Mouse (Mus musculus) hematopoietic multipotent progenitor cell, adult 10-12 weeks (in vitro differentiated cells): ENCODE data around the gene Lag3. TPM values are rescaled to one million over a fixed set of nuclear protein-coding genes. Genes with fewer than 3 reads are reported as not detected.

Experiments
- polyA plus RNA-seq: library from polyadenylated mRNA; stranded (reverse); fragments of >175 nt; gene quantifications from 2 replicates; pipeline ENCODE4 v1.2.3, GENCODE M21; 2012; ENCODE audit warnings: low replicate concordance

Gene Lag3
- 17.4 and 27.6 TPM in 2 replicates for polyA plus RNA-seq

GRCm38 (mm10) chr6:124911533-124912218 lies at the start of gene Lag3:
Gene Lag3, minus strand, starts transcription at chr6:124911705.

GRCm38 (mm10) chr6:124930754-124931524 lies 19.4 kb upstream of the Lag3 start, which contains the start of gene Mlf2:
Gene Mlf2, plus strand, starts transcription at chr6:124931386.

GRCm38 (mm10) chr6:124919695-124920317 lies 8.3 kb upstream of the Lag3 start, which contains the start of gene Ptms:
Gene Ptms, minus strand, starts transcription at chr6:124920103.

GRCm38 (mm10) chr6:124887986-124888385 lies 23.5 kb downstream of the Lag3 start, which contains the start of gene Cd4:
Gene Cd4, minus strand, starts transcription at chr6:124888221.

GRCm38 (mm10) chr6:124863658-124864298 lies 47.7 kb downstream of the Lag3 start, which contains the start of gene Gpr162:
Gene Gpr162, minus strand, starts transcription at chr6:124863983.

GRCm38 (mm10) chr6:124856916-124857839 lies 54.3 kb downstream of the Lag3 start, which contains the start of gene P3h3:
Gene P3h3, minus strand, starts transcription at chr6:124857752.

Other genes with a start within 250 kb of the Lag3 start
- 83.8 and 87.0 TPM in 2 replicates for gene Lpcat3, start 248.7 kb downstream of the Lag3 start, polyA plus RNA-seq
- 107 and 155 TPM in 2 replicates for gene Emg1, start 199.5 kb downstream of the Lag3 start, polyA plus RNA-seq
- gene Phb2, start 199.4 kb downstream of the Lag3 start, polyA plus RNA-seq, result 104 and 182 TPM in 2 replicates
- gene Ptpn6, start 173.0 kb downstream of the Lag3 start, polyA plus RNA-seq, result 219 and 299 TPM in 2 replicates
- gene Grcc10, start 170.3 kb downstream of the Lag3 start, polyA plus RNA-seq, result 58.8 and 109 TPM in 2 replicates
- not detected in 2 replicates for gene Gm45234, start 155.7 kb downstream of the Lag3 start, polyA plus RNA-seq
- gene Atn1, start 155.2 kb downstream of the Lag3 start, polyA plus RNA-seq, result 113 and 201 TPM in 2 replicates
- 1.0 and 1.2 TPM in 2 replicates for gene Eno2, start 142.0 kb downstream of the Lag3 start, polyA plus RNA-seq
- gene Lrrc23, start 132.0 kb downstream of the Lag3 start, polyA plus RNA-seq, result 0.48 and 1.9 TPM in 2 replicates
- gene Spsb2, start 103.0 kb downstream of the Lag3 start, polyA plus RNA-seq, result 16.0 and 17.1 TPM in 2 replicates
- gene Tpi1, start 97.4 kb downstream of the Lag3 start, polyA plus RNA-seq, result 11.3 and 43.1 TPM in 2 replicates
- gene Usp5, start 82.2 kb downstream of the Lag3 start, polyA plus RNA-seq, result 27.3 and 47.7 TPM in 2 replicates
- gene Cdca3, start 82.2 kb downstream of the Lag3 start, polyA plus RNA-seq, result 9.2 and 13.6 TPM in 2 replicates
- gene Gnb3, start 71.4 kb downstream of the Lag3 start, polyA plus RNA-seq, result 0.11 and 1.2 TPM in 2 replicates
- 1.9 and 4.7 TPM in 2 replicates for gene P3h3, start 54.0 kb downstream of the Lag3 start, polyA plus RNA-seq
- gene Gpr162, start 47.7 kb downstream of the Lag3 start, polyA plus RNA-seq, result 1.7 and 7.4 TPM in 2 replicates
- 63.7 and 67.0 TPM in 2 replicates for gene Cd4, start 23.5 kb downstream of the Lag3 start, polyA plus RNA-seq
- gene Ptms, start 8.4 kb upstream of the Lag3 start, polyA plus RNA-seq, result 543 and 1,849 TPM in 2 replicates
- 148 and 194 TPM in 2 replicates for gene Mlf2, start 19.7 kb upstream of the Lag3 start, polyA plus RNA-seq
- gene Cops7a, start 53.8 kb upstream of the Lag3 start, polyA plus RNA-seq, result 29.0 and 55.9 TPM in 2 replicates
- 51.0 and 101 TPM in 2 replicates for gene Pianp, start 85.0 kb upstream of the Lag3 start, polyA plus RNA-seq
- gene Zfp384, start 97.4 kb upstream of the Lag3 start, polyA plus RNA-seq, result 50.8 and 78.9 TPM in 2 replicates
- 19.0 and 38.5 TPM in 2 replicates for gene Ing4, start 128.1 kb upstream of the Lag3 start, polyA plus RNA-seq
- 22.0 and 22.1 TPM in 2 replicates for gene Acrbp, start 138.0 kb upstream of the Lag3 start, polyA plus RNA-seq
- gene Lpar5, start 156.2 kb upstream of the Lag3 start, polyA plus RNA-seq, result 8.6 and 15.2 TPM in 2 replicates
- gene Chd4, start 184.3 kb upstream of the Lag3 start, polyA plus RNA-seq, result 130 and 203 TPM in 2 replicates
- gene Nop2, start 220.2 kb upstream of the Lag3 start, polyA plus RNA-seq, result 11.4 and 27.6 TPM in 2 replicates
- gene Iffo1, start 233.5 kb upstream of the Lag3 start, polyA plus RNA-seq, result 54.7 and 135 TPM in 2 replicates